Mouse (Mus musculus): Measurements from ENCODE around the gene Ski. TPM values are rescaled to one million over a fixed set of nuclear protein-coding genes. Genes with fewer than 3 reads are reported as not detected.
A peak's percentile ranks its signal among the peaks of the same experiment; 100 is the strongest.

Ski gene
- polyA plus RNA-seq, 1 experiment from 2014 or later, result 9.7 TPM

DNA sequence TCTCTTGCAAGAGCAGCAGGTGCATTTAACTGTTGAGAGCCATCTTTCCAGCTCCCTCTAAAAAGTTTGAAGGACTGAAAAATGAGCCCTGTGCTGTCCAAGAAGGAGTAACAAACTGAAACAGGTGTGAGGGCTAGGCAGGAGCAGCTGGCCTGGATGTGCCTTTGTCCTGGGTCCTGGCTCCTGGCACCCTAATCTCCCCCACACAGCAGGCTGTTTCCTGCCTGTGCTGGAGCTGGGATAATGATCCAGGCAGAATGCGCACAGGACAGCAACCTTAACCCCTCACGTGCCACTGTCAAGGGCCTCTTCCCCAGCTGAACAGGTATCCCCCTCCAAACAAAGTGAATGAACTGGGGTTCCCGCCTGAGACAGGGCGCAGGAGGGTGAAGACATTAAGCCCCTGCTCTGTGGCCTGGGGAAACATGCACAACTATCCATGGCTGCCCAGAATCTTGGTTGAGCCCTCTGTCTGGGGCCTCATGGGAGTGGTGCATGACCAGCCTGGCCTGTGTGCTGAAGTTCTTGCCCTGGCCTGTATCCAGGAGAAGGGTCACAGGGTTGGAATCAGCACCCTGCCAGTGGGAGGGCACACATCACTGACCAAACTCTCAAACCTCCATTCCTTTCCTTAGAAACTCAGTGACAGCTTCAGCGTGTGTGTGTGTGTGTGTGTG lies 86.3 kb downstream of the Ski start:
- peak overlapping the region; percentile 76; the same call in 1 of the 2 replicates for H3K27ac ChIP-seq
- H3K4me1 ChIP-seq, result peaks cover 74% of the 10 kb centered on the region
- WGBS, result 47% methylated on average over 5 of the region's 5 CpGs
- no peak for DNase-seq (ENCODE audit: extremely low spot score, low spot score)
- no peaks in the 10 kb centered on the region for H3K9me3 ChIP-seq
- H3K4me3 ChIP-seq, result no peak overlapping the region
- no peaks in the 10 kb centered on the region for H3K36me3 ChIP-seq (replicated peaks)
- no peaks in the 10 kb centered on the region for H3K27me3 ChIP-seq (ENCODE audit: poor library complexity, severe bottlenecking)

DNA sequence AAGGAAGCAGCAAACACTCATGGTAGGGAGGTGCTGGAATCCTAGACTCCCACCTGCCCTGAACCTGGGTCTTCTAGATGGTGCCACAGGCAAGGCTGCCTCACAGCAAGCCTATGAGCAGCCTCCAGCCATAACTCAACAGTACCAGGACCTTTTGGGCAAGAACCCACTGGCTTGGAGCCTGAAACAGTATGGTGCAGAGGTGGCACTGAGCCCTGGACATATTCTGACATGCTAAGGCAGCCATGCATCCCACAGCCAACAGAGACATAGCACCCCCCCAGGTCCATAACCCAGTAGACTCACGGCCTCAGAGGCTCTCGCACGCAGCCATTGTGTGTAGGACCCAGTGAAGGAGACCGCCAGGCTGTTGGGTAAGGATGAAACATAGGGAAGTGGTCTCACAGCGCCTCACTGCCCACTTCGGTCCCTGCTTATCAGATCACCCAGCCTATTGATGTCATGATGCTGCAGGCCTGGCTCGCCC lies 87.7 kb downstream of the Ski start:
- 87% methylated on average over 7 of the region's 7 CpGs for WGBS

DNA sequence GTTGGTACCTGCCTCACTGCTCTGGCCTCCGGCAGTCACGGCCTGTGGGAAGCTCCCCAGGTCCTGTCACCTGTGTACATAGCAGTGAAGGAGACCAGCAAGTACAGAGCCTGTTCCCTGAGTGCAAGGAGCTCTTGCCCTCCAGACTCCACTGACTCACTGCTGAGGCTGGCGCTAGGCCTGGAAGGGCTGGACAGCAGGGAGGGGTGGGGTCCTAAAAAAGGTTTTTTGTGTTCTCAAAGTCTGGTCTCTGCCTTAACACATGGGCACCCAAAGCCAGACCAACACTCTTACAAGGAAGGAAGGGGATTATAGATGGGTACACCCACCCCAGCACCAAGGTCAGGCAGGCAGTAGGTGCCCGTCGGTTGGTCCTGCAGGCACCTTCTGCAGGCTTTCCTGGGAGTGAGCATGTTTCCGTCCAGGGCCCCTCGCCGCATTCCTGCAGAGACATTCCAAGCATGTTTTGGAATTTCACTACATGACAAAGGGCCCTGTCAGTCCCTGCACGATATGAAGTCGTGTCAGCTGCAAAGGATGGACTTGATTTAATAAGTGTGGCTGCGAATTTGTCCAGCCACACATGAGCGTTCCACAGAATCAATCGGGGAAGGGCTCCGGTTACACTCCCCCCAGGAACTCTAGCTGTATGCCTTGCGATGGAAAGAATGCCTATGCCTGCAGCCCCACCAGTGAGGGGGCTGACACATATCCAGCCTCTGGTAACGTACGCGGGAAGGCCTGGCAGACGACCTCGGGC lies 88.6 kb downstream of the Ski start:
- Histone ChIP-seq H3K27me3 (ENCODE audit: poor library complexity, severe bottlenecking) (no peaks in the 10 kb centered on the region), H3K4me1 (peaks cover 64% of the 10 kb centered on the region), H3K36me3 (replicated peaks) (no peaks in the 10 kb centered on the region), H3K4me3 (0 out of 2 replicates have a peak overlapping the region, but pooled peaks have one; percentile 14), H3K27ac (peak overlapping the region; percentile 76), H3K9me3 (no peaks in the 10 kb centered on the region)
- 58% methylated on average over 20 of the region's 20 CpGs for WGBS
- peak; percentile 45 for DNase-seq (ENCODE audit: extremely low spot score, low spot score)

More for the DNA sequence above, 87.7 kb downstream of the Ski start:
- Histone ChIP-seq H3K27me3 (ENCODE audit: poor library complexity, severe bottlenecking) (no peaks in the 10 kb centered on the region), H3K4me3 (no peak overlapping the region), H3K9me3 (no peaks in the 10 kb centered on the region), H3K4me1 (peaks cover 64% of the 10 kb centered on the region), H3K36me3 (replicated peaks) (no peaks in the 10 kb centered on the region), H3K27ac (peak overlapping the region; percentile 76)
- no peak for DNase-seq (ENCODE audit: extremely low spot score, low spot score)

DNA sequence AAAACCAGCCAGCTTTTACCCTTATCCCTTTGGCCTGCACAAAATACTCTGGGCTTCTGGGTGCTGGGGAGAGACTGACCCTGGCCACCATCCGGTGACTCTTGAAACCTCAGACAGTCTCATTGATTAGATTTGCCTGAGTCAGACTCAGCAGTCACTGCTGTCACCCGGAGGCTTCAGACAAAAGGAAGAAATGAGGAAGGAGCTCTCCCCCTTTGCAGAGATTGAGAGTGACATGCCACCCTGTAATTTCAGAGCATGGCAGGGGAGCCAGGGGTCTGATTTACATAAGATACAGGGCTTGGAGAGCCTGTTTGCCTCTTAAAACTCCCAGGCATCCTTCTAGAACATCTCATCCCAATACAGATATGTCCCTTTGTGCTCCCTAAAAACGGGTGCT lies 89.2 kb downstream of the Ski start:
- Histone ChIP-seq H3K36me3 (replicated peaks) (no peaks in the 10 kb centered on the region), H3K4me1 (peaks cover 57% of the 10 kb centered on the region), H3K9me3 (no peaks in the 10 kb centered on the region), H3K27ac (peak overlapping the region; percentile 76), H3K4me3 (no peak overlapping the region), H3K27me3 (ENCODE audit: poor library complexity, severe bottlenecking) (no peaks in the 10 kb centered on the region)
- no peak for DNase-seq (ENCODE audit: extremely low spot score, low spot score)
- 49% methylated on average over 3 of the region's 3 CpGs for WGBS

DNA sequence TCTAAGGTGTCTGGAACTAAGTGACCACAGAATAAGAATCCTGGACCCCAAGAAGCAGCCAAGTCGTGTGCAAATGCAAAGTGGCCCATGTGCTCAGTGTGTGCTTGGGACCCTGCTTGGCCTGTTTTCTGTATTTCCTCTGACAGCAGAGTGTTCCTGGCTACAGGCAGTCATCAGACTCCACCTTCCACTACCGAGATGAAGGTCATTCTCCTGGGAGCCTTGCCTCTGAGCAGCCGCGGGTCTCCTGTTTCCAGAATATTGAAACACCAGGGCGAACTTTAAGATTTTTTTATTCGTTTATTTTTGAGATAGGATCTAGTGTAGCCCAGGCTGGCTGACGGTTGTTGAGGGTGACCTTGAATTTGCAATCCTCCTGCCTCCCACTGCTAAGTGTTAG lies 91.8 kb downstream of the Ski start:
- 90% methylated on average over 7 of the region's 7 CpGs for WGBS
- Histone ChIP-seq H3K4me1 (peaks cover 55% of the 10 kb centered on the region), H3K4me3 (no peak overlapping the region)

DNA sequence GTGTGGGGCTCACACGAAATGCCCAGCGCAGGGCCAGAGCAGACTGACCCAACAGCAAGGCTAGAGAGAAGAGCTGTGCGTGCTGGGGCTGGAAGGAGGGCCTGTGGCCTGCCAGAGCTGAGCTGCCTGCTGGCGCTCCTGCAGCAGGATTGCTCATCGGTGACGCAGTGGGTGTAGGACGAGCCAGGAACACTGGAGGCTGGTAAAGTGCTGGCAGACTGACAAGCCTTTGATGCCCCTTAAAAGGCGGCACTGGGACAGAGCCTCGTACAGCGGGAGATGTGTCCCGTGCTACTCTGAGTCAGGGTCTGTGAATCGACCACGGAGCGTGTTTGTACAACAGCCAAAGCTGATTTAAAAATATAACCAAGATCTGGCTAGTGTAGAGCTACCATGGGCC lies 92.4 kb downstream of the Ski start:
- Histone ChIP-seq H3K9me3 (no peaks in the 10 kb centered on the region), H3K27me3 (ENCODE audit: poor library complexity, severe bottlenecking) (0 out of 2 replicates have a peak, but pooled peaks cover 3% of the 10 kb centered on the region), H3K27ac (peak overlapping the region; percentile 32), H3K36me3 (replicated peaks) (no peaks in the 10 kb centered on the region), H3K4me1 (peaks cover 55% of the 10 kb centered on the region), H3K4me3 (no peak overlapping the region)
- no peak for DNase-seq (ENCODE audit: extremely low spot score, low spot score)
- 90% methylated on average over 14 of the region's 14 CpGs for WGBS

More for the DNA sequence above, 91.8 kb downstream of the Ski start:
- no peaks in the 10 kb centered on the region for H3K9me3 ChIP-seq
- no peak for DNase-seq (ENCODE audit: extremely low spot score, low spot score)
- no peak overlapping the region for H3K27ac ChIP-seq
- 0 out of 2 replicates have a peak, but pooled peaks cover 3% of the 10 kb centered on the region for H3K27me3 ChIP-seq (ENCODE audit: poor library complexity, severe bottlenecking)
- no peaks in the 10 kb centered on the region for H3K36me3 ChIP-seq (replicated peaks)

DNA sequence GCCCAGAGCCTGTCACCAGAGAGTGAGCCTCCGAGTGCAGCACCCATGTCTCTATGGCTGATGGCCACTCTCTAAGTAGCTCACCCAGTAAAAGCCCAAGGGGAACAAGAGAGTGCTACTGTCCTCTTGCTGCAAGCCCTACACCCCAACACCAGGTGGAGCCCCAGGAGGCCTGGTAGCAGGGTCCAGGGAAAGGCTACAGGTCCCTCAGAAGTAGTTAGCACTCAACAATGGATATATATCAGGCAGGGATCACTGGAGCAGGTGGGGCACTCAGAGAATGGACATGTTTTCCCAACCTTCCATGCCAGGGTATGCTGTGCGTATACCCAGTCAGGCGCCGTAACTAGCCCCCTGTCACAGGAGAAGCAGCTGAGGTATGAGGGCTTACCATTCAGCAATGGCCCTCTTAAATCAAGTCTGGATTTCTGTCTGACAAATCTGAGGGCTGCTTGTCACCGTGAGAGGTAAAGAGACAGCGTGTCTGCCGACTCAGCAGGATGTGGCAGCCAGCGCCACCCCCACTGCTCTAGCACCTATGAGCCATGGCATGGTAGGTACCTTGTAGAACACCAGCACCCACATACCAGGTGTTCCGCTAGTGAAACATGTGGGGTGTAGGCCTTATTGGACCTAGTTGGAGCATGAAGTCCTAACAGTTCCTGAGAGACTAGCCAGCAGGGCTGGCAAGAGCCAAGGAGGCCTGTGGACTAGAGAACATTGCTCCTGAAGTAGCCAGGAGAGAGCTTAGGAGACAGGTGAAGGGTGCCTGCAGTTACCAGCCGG lies 93.1 kb downstream of the Ski start:
- DNase-seq (ENCODE audit: extremely low spot score, low spot score), result no peak
- 0 out of 2 replicates have a peak, but pooled peaks cover 3% of the 10 kb centered on the region for H3K27me3 ChIP-seq (ENCODE audit: poor library complexity, severe bottlenecking)
- no peaks in the 10 kb centered on the region for H3K9me3 ChIP-seq
- H3K4me1 ChIP-seq, result peaks cover 55% of the 10 kb centered on the region
- WGBS, result 95% methylated on average over 10 of the region's 10 CpGs
- H3K4me3 ChIP-seq, result no peak overlapping the region
- H3K36me3 ChIP-seq (replicated peaks), result no peaks in the 10 kb centered on the region
- peak overlapping the region; percentile 32; the same call in 1 of the 2 replicates for H3K27ac ChIP-seq

DNA sequence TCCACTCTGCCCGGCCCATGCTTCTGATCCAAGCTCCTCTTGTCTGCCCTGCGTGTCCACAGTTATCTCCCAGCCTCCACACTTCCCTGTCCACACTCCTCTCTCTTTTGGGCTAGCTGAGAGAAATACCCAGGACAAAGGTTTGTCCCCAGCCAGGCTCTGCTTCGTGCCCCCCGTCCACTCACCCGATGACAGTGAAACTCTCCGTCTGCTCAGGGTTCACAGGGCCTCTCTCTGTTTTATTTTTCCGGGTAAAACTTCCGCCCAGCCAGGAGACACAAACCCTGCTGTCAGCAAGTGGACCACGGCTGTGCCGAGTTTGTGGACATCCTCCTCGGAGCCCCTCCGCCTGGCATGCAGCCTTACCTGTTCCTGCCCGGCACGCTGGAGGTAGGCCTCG lies 94.0 kb downstream of the Ski start:
- H3K27me3 ChIP-seq (ENCODE audit: poor library complexity, severe bottlenecking), result 0 out of 2 replicates have a peak, but pooled peaks cover 3% of the 10 kb centered on the region
- H3K4me3 ChIP-seq, result no peak overlapping the region
- no peak for DNase-seq (ENCODE audit: extremely low spot score, low spot score)
- H3K36me3 ChIP-seq (replicated peaks), result no peaks in the 10 kb centered on the region
- peak overlapping the region; percentile 6 for H3K27ac ChIP-seq
- no peaks in the 10 kb centered on the region for H3K9me3 ChIP-seq
- peaks cover 50% of the 10 kb centered on the region for H3K4me1 ChIP-seq
- 92% methylated on average over 15 of the region's 15 CpGs for WGBS

DNA sequence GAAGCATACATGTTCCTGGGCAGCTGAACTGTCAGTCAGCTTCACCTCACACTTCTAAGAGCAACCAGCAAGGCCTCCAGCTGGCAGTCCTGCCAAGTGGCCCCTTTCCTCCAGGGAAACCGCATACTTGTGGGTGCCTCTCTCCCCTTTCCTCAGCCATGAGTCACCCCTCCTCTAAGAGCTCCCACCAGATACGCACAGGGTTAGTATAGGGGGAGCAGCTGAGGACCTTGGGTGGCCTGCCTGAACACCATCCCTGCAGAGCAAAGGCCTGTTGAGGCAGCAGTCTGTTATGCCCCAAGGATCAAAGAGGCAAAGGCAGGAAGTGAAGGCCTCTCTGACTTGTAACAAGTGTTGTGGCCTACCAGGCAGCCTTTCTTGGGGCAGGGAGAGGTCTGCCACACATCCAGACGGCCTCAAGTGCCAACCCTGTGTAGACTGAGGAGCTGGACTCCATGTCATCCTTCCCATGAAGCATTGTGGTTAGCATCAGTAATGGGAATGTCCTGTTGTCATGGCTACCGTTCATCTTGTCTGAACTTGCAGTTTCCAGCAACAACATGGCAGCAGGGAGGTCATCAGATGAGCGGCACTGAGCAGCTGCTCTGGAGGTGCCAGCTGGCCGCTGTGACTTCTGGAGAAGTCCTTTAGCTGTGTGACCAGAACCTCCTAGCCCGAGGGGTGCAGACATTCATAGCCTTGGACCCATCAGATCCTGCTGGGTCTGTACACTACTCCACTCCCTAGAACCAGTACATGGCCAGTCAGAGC lies 95.6 kb downstream of the Ski start:
- Histone ChIP-seq H3K36me3 (replicated peaks) (no peaks in the 10 kb centered on the region), H3K4me1 (peaks cover 50% of the 10 kb centered on the region), H3K27ac (peak overlapping the region; percentile 32), H3K4me3 (no peak overlapping the region), H3K27me3 (ENCODE audit: poor library complexity, severe bottlenecking) (0 out of 2 replicates have a peak, but pooled peaks cover 3% of the 10 kb centered on the region), H3K9me3 (no peaks in the 10 kb centered on the region)
- no peak for DNase-seq (ENCODE audit: extremely low spot score, low spot score)
- WGBS, result 83% methylated on average over 7 of the region's 7 CpGs

DNA sequence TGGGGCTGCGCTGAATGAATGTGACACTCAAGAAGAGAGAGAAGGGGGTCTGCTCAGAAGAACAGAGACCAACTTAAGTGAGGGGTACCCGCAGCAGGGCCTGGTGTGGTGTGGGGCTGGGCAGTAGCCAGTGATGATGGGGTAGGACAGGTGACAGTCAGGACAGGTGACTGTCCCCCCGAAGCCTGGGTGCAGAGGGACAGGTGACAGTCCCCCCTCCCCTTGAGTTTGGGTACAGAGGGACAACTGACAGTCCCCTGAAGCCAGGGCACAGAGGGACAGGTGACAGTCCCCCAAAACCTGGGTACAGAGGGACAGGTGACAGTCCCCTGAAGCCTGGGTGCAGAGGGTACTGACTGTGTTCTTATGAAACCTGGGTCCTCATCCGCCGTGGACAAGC lies 96.2 kb downstream of the Ski start:
- Histone ChIP-seq H3K4me3 (no peak overlapping the region), H3K9me3 (no peaks in the 10 kb centered on the region), H3K27ac (peak overlapping the region; percentile 32), H3K4me1 (peaks cover 53% of the 10 kb centered on the region), H3K36me3 (replicated peaks) (no peaks in the 10 kb centered on the region), H3K27me3 (ENCODE audit: poor library complexity, severe bottlenecking) (0 out of 2 replicates have a peak, but pooled peaks cover 3% of the 10 kb centered on the region)
- 89% methylated on average over 5 of the region's 5 CpGs for WGBS
- DNase-seq (ENCODE audit: extremely low spot score, low spot score), result no peak

DNA sequence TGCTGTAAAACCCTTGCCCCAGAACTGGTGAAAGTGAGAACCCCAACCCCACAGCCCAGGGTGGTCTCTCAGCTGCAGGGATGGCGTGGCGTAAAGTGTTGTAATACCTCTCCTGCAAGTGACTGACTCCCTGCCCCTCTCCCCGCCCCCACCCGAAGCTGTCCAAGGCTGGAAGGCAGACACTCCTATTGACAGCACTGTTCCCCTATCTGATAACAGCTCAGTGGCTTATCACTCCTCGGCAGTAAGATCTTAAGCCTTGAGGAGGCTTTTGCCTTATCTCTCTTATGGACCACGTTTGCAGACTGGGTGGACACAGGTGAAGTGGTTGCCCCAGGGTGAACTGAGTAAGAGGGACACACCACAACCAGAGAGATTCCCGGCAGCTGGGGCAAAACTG lies 97.1 kb downstream of the Ski start:
- no peak overlapping the region for H3K4me3 ChIP-seq
- no peaks in the 10 kb centered on the region for H3K36me3 ChIP-seq (replicated peaks)
- H3K4me1 ChIP-seq, result peaks cover 62% of the 10 kb centered on the region
- DNase-seq (ENCODE audit: extremely low spot score, low spot score), result no peak
- WGBS, result 61% methylated on average over 7 of the region's 7 CpGs
- H3K27me3 ChIP-seq (ENCODE audit: poor library complexity, severe bottlenecking), result 0 out of 2 replicates have a peak, but pooled peaks cover 3% of the 10 kb centered on the region
- H3K27ac ChIP-seq, result no peak overlapping the region
- H3K9me3 ChIP-seq, result no peaks in the 10 kb centered on the region

All from forebrain, embryonic 10.5 days (tissue).